Mouse (Mus musculus): ENCODE measurements around the gene Ppil3.
A peak's percentile ranks its signal among the peaks of the same experiment; 100 is the strongest.

Gene Ppil3

DNA sequence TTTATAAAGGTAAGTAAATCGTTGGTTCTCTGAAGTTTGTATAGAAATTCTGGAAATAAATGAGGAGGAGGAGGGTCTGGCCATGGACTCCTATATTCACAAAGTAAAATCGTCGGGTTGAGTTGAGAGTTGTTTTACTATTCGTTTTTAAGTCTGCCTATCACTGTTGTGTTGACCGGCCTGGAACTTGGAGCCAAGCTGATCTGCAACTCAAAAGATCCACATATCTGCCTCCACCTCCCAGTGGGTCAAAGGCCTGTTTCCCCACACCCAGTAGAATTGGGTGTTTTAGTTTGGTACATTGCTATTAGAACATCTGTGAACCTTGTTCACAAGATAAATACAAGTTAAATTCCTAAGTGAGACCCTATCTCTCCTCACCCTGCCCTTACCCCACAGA is 41.5 kb downstream of the Ppil3 start:
- Histone ChIP-seq H3K4me1 (replicated peaks; ENCODE audit: low read depth, low read length) (peaks cover 51% of the 10 kb centered on the region), H3K36me3 (ENCODE audit: insufficient read depth, low read length) (peaks cover 94% of the 10 kb centered on the region), H3K9me3 (ENCODE audit: low read length) (no peaks in the 10 kb centered on the region), H3K4me3 (replicated peaks; ENCODE audit: low read length) (no peak overlapping the region), H3K27me3 (ENCODE audit: insufficient read depth, low read length) (no peaks in the 10 kb centered on the region)
- no peak for TF ChIP-seq NANOG (IDR thresholded peaks at IDR 0.05; ENCODE audit: borderline replicate concordance, low read length)
- TF ChIP-seq CTCF (conservative IDR thresholded peaks at IDR 0.05; ENCODE audit: low read length): no peak
- TF ChIP-seq POU5F1 (IDR thresholded peaks at IDR 0.05; ENCODE audit: borderline replicate concordance, low read length): no peak

DNA sequence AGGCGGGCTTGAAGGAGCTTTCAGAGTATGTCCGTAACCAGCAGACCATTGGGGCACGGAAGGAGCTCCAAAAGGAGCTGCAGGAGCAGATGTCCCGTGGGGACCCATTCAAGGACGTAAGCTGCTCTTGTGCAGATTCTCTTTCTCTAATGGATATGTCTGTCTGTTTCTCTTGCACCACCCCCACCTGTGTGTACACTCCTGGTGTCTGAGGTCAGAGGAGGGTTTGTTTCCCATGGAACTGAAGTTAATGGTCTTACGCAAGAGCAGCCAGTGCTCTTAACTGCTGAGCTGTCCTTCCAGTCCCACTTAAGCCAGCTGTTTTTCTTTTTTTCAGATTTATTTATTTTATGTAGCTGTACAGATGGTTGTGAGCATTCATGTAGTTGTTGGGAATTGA is 43.9 kb downstream of the Ppil3 start:
- no peaks in the 10 kb centered on the region for H3K9me3 ChIP-seq (ENCODE audit: low read length)
- TF ChIP-seq CTCF (conservative IDR thresholded peaks at IDR 0.05; ENCODE audit: low read length): no peak
- no peak for TF ChIP-seq NANOG (IDR thresholded peaks at IDR 0.05; ENCODE audit: borderline replicate concordance, low read length)
- no peak for TF ChIP-seq POU5F1 (IDR thresholded peaks at IDR 0.05; ENCODE audit: borderline replicate concordance, low read length)
- H3K36me3 ChIP-seq (ENCODE audit: insufficient read depth, low read length): peaks cover 98% of the 10 kb centered on the region
- H3K4me1 ChIP-seq (replicated peaks; ENCODE audit: low read depth, low read length): peaks cover 63% of the 10 kb centered on the region
- no peaks in the 10 kb centered on the region for H3K27me3 ChIP-seq (ENCODE audit: insufficient read depth, low read length)
- H3K4me3 ChIP-seq (replicated peaks; ENCODE audit: low read length): no peak overlapping the region

DNA sequence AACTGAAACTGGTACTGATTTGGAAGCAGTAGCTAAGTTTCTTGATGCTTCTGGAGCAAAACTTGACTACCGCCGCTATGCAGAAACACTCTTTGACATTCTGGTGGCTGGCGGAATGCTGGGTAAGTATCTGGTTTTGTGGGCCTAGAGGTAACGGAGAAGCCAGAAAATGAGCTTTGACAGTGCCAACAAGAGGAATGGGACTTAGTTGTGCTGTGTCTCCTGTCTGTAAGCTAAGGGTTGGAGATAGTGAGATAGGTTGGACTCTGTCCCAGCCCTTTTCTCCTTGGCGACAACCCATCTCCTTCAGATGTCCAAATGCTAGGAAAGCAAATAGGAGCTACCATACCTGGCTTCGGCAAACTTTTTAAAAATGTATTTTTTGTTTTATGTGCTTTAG is 47.6 kb downstream of the Ppil3 start:
- no peak for TF ChIP-seq NANOG (IDR thresholded peaks at IDR 0.05; ENCODE audit: borderline replicate concordance, low read length)
- TF ChIP-seq POU5F1 (IDR thresholded peaks at IDR 0.05; ENCODE audit: borderline replicate concordance, low read length): no peak
- TF ChIP-seq CTCF (conservative IDR thresholded peaks at IDR 0.05; ENCODE audit: low read length): no peak
- H3K4me3 ChIP-seq (replicated peaks; ENCODE audit: low read length): no peak overlapping the region
- H3K36me3 ChIP-seq (ENCODE audit: insufficient read depth, low read length): peaks cover 84% of the 10 kb centered on the region
- H3K27me3 ChIP-seq (ENCODE audit: insufficient read depth, low read length): no peaks in the 10 kb centered on the region
- H3K4me1 ChIP-seq (replicated peaks; ENCODE audit: low read depth, low read length): peaks cover 71% of the 10 kb centered on the region
- no peaks in the 10 kb centered on the region for H3K9me3 ChIP-seq (ENCODE audit: low read length)

DNA sequence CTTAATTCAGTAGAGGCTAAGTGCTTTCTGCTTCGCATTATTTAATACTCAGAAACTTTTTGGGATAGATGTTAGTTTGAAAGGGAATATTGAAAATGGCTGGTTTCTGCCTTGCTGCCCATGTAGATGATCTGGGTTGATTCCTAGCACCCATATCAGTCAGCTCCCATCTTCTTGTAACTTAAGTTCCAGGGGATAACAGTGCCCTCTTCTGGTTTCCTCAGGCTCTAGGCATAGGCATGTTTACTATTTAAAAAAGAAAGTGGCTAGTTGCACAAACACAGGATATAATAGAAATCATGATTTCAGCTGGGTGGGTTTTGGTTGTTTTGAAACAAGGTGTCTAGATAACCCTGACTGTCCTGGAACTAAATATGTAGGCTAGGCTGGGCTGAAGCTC is 49.1 kb downstream of the Ppil3 start:
- Histone ChIP-seq H3K36me3 (ENCODE audit: insufficient read depth, low read length) (peaks cover 69% of the 10 kb centered on the region), H3K4me1 (replicated peaks; ENCODE audit: low read depth, low read length) (peaks cover 65% of the 10 kb centered on the region), H3K9me3 (ENCODE audit: low read length) (no peaks in the 10 kb centered on the region), H3K27me3 (ENCODE audit: insufficient read depth, low read length) (no peaks in the 10 kb centered on the region), H3K4me3 (replicated peaks; ENCODE audit: low read length) (no peak overlapping the region)
- TF ChIP-seq CTCF (conservative IDR thresholded peaks at IDR 0.05; ENCODE audit: low read length) (peak; percentile 26), POU5F1 (IDR thresholded peaks at IDR 0.05; ENCODE audit: borderline replicate concordance, low read length) (no peak), NANOG (IDR thresholded peaks at IDR 0.05; ENCODE audit: borderline replicate concordance, low read length) (no peak)

DNA sequence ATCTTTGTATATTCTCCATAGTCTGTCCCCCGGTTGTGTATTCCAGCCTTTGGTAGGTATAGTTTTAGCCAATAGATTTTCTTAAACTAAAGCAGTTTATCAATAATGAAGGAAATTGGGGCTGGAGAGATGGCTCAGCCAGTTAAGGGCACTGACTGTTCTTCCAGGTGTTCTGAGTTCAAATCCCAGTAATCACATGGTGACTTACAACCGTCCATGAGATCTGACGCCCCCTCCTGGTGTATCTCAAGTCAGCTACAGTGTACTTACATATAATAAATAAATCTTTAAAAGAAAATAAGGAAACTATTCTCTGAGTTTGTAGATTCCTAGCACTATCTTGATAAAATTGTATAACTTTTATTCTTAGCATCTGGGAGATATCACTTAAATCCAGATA is 49.9 kb downstream of the Ppil3 start:
- Histone ChIP-seq H3K4me3 (replicated peaks; ENCODE audit: low read length) (peak overlapping the region; percentile 91; the same call in 1 of the 2 replicates), H3K27me3 (ENCODE audit: insufficient read depth, low read length) (no peaks in the 10 kb centered on the region), H3K36me3 (ENCODE audit: insufficient read depth, low read length) (peaks cover 60% of the 10 kb centered on the region), H3K4me1 (replicated peaks; ENCODE audit: low read depth, low read length) (peaks cover 61% of the 10 kb centered on the region), H3K9me3 (ENCODE audit: low read length) (no peaks in the 10 kb centered on the region)
- TF ChIP-seq CTCF (conservative IDR thresholded peaks at IDR 0.05; ENCODE audit: low read length): no peak; the same call in 1 of the 2 replicates
- TF ChIP-seq POU5F1 (IDR thresholded peaks at IDR 0.05; ENCODE audit: borderline replicate concordance, low read length): no peak
- no peak for TF ChIP-seq NANOG (IDR thresholded peaks at IDR 0.05; ENCODE audit: borderline replicate concordance, low read length)

DNA sequence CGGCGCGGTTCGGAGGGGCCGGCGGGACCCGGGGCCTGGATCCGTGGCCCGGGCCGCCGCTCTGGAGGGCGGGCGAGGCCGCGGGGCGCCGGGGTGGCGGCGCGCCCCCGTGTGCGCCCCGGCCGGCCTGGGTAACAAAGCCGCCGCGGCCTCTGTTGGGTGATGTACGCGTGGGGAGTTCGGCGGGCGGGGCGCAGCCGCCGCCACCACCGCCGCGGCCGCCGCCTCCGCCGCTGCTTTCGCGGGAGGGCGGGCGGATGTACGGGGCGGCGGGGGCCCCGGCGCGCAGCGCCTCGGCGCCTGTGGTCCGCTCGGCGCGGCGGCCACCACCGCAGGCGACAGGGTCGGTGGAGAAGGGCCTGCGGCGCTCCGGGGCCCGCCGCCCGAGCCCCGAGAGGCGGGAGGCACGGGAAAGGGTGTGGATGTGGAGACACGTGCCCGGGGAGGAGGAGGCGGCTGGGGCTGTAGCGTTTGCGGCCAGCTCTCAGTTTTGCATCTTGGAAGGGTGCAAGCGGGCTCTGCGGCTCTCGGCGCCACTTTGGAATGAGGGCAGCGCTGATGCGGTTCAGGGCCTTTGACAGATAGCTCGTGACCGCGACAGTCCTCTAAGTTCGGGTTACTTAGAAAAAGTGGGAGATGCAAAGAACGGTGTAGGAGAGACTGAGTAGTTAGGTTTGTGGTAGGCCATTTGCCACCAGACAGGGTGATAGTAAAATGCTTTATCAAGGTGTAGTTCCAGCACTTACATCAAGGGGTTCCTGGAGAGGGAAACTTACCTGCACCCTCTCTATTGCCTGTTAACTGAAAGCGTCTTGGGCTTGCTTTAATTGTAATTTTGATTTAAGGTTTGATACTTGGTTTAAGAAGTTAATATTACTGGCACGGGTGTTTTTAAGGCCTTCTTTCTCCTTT is 51.7 kb downstream of the Ppil3 start:
- peak overlapping the region; percentile 91 for H3K4me3 ChIP-seq (replicated peaks; ENCODE audit: low read length)
- TF ChIP-seq CTCF (conservative IDR thresholded peaks at IDR 0.05; ENCODE audit: low read length): no peak
- no peak for TF ChIP-seq NANOG (IDR thresholded peaks at IDR 0.05; ENCODE audit: borderline replicate concordance, low read length)
- no peak for TF ChIP-seq POU5F1 (IDR thresholded peaks at IDR 0.05; ENCODE audit: borderline replicate concordance, low read length)
- no peaks in the 10 kb centered on the region for H3K27me3 ChIP-seq (ENCODE audit: insufficient read depth, low read length)
- no peaks in the 10 kb centered on the region for H3K9me3 ChIP-seq (ENCODE audit: low read length)
- peaks cover 42% of the 10 kb centered on the region for H3K36me3 ChIP-seq (ENCODE audit: insufficient read depth, low read length)
- peaks cover 50% of the 10 kb centered on the region for H3K4me1 ChIP-seq (replicated peaks; ENCODE audit: low read depth, low read length)

DNA sequence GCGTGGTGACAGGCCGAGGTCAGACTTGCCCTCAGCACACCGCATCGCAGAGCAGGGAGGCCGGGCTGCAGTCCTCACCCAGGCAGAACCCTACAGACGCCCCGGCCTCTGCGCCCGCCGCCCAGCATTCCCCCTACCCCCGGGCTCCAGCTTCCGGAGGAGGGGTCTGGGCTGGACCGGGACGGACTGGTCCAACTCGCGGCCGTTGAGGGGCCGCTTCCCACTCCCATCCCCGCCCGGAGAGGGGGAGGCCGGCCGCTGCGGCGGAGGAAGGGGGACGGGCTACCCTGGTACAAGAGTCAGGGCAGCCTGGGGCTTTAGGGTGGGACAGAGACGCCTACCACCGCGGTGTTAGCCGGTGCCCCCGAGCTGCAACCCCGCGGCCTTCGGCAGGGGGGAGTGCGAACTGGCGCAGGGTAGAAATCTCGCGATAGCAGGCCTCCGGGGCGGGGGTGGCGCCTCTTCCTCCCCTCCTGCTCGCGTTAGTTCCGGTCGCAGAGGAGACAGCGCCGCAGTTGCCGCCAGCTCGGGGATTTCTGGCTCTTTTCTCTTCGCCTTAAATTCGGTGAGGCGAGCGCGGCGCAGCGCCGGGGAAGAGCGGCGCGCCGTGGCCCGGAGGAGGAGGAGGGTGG is 52.5 kb downstream of the Ppil3 start, which contains the start of gene Bzw1:
Bzw1 (plus strand) TSS at position 247 of the 632 bp plus-strand sequence.
- H3K4me3 ChIP-seq (replicated peaks; ENCODE audit: low read length): peak within 1 kb of the TSS; percentile 91
- no peaks in the 10 kb centered on the region for H3K9me3 ChIP-seq (ENCODE audit: low read length)
- peaks cover 35% of the 10 kb centered on the region for H3K36me3 ChIP-seq (ENCODE audit: insufficient read depth, low read length)
- TF ChIP-seq NANOG (IDR thresholded peaks at IDR 0.05; ENCODE audit: borderline replicate concordance, low read length) (no peak), CTCF (conservative IDR thresholded peaks at IDR 0.05; ENCODE audit: low read length) (no peak), POU5F1 (IDR thresholded peaks at IDR 0.05; ENCODE audit: borderline replicate concordance, low read length) (no peak)
- H3K4me1 ChIP-seq (replicated peaks; ENCODE audit: low read depth, low read length): peaks cover 47% of the 10 kb centered on the region
- no peaks in the 10 kb centered on the region for H3K27me3 ChIP-seq (ENCODE audit: insufficient read depth, low read length)

DNA sequence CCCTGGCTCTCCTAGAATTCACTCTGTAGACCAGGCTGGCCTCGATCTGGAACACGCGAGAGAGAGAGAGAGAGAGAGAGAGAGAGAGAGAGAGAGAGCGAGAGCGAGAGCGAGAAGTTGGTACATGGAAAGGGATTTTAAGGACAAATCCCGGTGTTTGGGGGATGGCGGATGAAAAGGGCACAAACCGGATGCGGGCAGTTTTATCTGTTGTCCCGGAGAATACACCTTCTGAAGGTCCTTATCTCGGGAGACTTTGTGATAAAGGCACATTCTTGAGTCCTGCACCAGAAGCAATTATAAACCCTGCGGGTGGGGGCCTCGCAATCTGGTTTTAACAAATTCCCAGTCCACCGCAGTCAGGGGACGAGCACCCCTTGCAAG is 53.0 kb downstream of the Ppil3 start:
- no peak for TF ChIP-seq CTCF (conservative IDR thresholded peaks at IDR 0.05; ENCODE audit: low read length)
- TF ChIP-seq POU5F1 (IDR thresholded peaks at IDR 0.05; ENCODE audit: borderline replicate concordance, low read length): no peak
- no peak for TF ChIP-seq NANOG (IDR thresholded peaks at IDR 0.05; ENCODE audit: borderline replicate concordance, low read length)
- H3K4me3 ChIP-seq (replicated peaks; ENCODE audit: low read length): peak overlapping the region; percentile 76
- H3K4me1 ChIP-seq (replicated peaks; ENCODE audit: low read depth, low read length): peaks cover 42% of the 10 kb centered on the region
- H3K9me3 ChIP-seq (ENCODE audit: low read length): no peaks in the 10 kb centered on the region
- H3K36me3 ChIP-seq (ENCODE audit: insufficient read depth, low read length): peaks cover 30% of the 10 kb centered on the region
- no peaks in the 10 kb centered on the region for H3K27me3 ChIP-seq (ENCODE audit: insufficient read depth, low read length)
